Mouse (Mus musculus) CD4-positive, CD25-positive, alpha-beta regulatory T cell, adult 2 months (primary cell): ENCODE results near the gene Tspear.
A peak's percentile ranks its signal among the peaks of the same experiment; 100 is the strongest.

Experiments used
- DNase-seq: peaks from one replicate; pipeline ENCODE4 v3.0.0-alpha.2; 2012; ENCODE audit warnings: low read depth, low spot score

The Tspear gene

GRCm38 (mm10) chr10:77867546-77867945 lies 181.2 kb downstream of the Tspear start:
- DNase-seq: no peak

GRCm38 (mm10) chr10:77869651-77870050 lies 183.3 kb downstream of the Tspear start:
- DNase-seq: no peak

GRCm38 (mm10) chr10:77878985-77879384 lies 192.6 kb downstream of the Tspear start:
- DNase-seq: peak; percentile 24

DNA sequence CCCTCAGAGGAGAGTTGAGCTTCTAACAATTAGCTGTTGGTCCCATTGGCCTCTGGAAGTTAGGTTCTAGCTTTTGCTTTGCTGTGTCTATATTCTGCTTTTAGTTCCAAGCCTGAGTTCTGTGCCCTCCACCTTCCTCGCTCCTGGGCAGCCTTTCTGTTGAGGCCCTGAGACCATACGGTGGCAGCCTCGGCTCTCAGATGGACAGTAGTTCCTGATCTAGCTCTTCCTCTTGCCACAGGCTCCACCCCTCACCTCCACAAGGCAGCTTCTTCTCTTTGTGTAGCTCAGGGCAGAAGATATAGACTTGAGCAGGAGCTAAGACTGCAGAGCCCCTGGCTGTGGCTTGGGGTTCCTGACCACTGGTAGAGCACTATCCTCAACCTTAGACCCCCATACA lies 193.9 kb downstream of the Tspear start:
- no peak for DNase-seq

GRCm38 (mm10) chr10:77882553-77882952 lies 196.2 kb downstream of the Tspear start:
- DNase-seq: peak; percentile 12

GRCm38 (mm10) chr10:77886007-77886747 lies 199.8 kb downstream of the Tspear start:
- no peak for DNase-seq

DNA sequence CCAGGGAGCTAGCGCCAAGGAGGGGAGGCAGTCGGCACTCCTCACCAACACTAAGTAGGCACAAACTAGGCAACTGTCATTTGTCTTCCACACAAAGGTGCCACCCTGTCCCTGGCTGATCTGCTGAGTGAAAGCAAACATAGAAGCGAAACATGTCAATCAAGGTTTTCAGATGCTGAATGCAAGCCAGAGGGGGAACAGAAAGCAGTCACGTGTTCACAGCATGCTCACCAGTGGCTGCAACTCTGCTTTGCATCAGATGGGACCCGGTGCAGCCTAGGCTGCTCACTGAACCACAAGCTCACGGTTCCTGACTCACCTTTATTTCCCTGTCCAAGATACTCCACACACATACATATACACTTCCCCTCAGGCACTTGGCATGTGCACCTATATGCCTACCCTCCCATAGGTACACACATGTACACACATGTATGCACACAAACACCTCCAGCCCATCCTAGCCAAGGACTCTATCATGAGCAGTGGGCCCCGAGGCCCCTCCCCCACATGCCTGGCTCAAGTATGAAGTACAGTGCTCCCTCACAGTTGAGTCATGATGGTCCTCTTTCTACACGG lies 204.7 kb downstream of the Tspear start:
- DNase-seq: no peak

DNA sequence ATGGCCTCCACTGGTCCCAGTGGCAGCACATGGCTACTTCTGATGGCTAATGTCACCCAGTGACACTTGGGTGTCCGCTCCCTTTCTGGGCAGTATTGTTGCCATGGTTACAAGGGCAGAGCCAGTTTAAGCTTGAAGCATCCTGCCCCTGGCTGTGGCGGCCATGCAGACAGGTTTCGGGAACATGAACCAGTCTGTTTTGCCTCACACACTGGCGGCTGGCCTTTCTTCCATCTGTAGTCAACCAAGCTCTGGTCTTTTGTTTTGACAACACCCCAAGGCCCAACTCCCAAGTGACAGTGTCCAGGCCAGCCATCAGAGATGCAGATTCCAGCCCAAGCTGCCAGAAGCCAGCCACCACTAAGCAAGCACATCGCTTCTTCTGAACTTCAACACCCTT lies 209.2 kb downstream of the Tspear start:
- no peak for DNase-seq

- DNase-seq: no peak
These were observed 213.8 kb downstream of the Tspear start for GRCm38 (mm10) chr10:77900126-77900525.

DNA sequence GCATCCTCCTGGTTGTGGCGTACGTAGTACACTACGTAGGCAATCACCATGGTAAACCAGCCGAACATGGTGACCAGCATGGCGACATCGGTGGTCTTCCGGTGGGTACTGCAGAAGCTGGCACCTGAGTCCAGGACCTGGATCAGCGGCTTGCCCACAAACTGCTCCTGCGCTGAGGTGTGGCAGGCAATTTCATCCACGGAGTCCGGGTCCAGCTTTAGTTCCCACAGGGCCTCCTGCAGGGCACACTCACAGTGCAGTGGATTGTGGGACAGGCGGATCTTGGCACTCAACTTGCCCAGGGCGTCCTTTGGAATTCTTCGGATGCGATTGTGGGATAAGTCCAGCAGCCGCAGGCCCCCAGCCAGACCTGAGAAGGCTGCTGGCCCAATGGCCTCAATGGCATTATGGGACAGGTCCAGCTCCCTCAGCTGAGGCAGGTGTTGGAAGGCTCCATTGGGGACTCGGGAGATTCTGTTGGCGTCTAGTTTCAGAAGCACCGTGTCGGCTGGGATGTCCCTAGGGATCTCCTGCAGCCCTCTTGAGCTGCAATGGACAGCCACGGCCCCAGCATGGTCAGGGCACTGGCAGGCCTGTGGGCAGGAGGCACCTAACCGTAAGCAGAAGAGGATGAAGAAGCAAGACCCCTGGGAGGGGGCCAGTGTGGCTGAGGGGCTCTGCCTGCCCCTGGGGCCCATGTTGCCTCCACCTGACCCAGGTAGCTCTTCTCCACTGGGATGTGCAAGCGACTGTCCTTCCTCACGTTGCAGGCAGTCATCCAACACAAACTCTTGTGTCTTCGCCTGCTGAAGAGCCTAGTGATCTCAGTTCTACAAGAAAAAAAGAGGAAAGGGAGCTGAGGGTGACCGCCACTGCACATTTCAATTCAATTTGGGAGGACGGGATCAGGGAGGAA lies 214.8 kb downstream of the Tspear start:
- DNase-seq: no peak

GRCm38 (mm10) chr10:77901871-77902210 lies 215.5 kb downstream of the Tspear start:
- DNase-seq: no peak

DNA sequence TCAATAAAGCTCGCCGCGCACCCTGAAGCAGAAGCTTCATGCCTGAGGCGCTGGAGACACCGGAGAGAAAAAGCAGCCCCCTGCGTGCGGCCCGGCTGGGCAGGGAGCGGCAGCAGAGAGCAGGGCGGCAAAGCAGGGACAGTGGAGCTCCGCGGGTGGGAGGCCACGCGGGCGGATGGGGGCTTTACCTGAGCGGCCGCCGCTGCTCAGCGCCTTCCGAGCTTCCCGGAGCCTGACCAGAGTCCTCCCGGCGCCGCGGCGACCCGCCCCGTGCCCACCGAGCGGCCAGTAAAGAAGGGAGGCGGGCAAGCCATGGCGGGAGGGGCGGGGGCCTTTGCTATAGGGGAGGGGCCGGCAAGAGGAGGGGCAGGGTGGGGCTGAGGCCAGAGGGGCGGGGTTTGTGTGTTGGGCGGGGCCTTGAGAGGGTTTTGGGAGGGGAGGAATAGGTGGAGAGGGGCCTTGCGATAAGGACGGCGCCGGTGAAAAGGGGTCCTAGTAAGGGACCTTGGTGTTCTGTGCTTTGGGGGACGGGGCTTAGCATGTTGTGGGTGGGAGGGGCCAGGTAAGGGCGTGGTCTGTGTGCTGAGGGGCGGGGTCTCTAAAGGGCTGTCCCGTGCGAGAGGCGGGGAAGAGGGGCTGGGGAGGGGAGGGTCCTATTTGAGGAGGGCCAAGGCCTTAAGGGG lies 216.0 kb downstream of the Tspear start, which contains the start of gene Lrrc3:
Lrrc3 (minus strand) TSS at position 326 of the 683 bp plus-strand sequence.
- DNase-seq: peak; percentile 35

DNA sequence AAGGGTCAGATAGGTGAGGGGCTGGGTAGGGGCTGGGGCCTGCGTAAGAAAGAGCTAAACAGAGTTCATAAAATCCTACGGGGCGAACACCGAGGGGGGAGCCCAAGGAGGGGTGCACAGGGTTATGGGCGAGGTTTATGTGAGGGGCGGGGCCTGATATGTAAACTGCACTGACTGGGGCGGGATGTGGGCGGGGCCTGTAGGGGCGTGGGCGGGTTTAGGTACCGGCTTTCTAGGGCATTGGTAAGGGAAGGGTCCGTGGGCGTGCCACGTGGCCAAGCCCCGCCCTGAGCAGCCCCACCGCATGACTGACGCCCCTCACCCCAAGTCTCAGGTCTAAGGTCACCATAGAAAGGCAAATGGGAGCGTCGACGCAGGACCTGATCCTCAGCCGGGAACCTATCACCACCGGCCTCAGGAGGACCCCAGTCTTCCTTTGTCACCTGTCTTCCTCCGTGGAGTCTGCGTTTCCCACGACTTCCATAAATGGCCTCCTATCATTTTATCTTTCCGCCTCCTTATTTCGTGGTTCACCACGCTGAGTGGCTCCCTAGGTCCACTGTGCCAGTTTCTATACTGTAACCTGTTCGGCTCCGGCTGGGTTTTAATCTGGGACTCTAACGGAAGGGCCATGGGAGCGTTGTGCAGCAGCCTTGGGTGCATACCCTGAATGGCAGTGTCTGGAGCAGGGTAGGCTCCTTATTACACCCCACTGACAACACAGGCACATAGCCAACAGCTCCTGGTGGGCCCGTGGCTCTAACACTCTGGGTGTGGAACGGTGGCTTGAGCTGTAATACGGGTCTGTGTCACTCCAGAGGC lies 216.7 kb downstream of the Tspear start:
- DNase-seq: peak; percentile 55

DNA sequence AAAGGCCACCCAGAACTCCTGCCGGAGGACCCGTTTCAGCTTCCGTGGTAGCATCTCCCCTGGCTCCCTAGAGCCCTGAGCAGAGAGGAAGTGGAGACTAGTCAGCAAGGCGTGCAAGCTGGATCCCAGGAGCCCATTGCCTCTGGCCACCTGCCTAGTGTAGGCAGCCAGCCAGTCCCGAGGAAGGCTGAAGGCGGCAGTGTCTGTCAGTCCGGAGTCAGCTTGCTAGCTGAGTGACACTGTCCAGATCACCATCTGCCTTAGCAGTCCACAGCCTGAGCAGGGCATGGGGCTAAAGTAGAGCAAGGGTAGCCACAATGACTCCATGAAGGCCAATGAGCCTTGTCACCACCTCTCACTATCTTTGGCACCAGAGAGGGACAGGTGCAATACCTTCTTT lies 226.2 kb downstream of the Tspear start:
- DNase-seq: no peak

DNA sequence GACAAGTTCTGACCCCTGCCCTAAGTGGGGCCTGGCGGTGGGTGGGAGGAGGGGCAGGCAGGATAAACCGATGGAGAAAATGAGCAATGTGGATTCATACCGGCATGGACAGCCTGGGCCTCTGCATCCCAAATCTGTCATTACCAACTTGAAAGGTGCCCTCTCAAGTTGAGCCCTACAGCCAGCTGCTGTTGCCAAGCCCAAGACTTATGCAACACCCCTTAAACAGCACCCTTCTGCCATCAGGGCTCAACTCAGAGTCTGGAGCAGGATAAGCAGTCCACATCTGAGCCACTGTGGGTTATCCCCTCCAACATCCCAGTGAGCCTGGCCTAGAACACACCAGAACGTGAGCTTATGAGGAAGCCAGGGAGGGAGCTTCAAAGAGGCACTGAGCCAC lies 226.9 kb downstream of the Tspear start:
- DNase-seq: no peak

GRCm38 (mm10) chr10:77916636-77917335 lies 230.4 kb downstream of the Tspear start:
- DNase-seq: peak; percentile 67

DNA sequence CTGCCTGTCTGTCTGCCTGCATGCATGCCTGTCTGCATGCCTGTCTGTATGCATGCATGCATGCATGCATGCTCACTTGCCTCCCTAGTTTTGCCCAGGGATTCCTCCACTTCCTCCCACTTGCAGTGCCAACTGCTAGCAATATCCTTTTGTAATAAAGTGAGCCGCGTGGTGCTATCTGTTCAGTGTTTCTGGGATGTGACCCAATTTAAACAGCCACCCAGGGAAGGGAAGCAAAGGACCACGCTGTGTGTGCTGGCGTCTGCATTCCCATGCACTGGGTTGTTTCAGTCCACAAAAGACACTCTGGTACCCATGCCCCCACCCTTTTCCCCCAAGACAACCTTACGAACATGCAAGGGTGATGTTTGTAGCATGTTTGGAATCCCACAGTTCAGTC lies 234.6 kb downstream of the Tspear start:
- no peak for DNase-seq

GRCm38 (mm10) chr10:77922681-77923080 lies 236.3 kb downstream of the Tspear start:
- no peak for DNase-seq

- peak; percentile 64 for DNase-seq
These were observed 239.8 kb downstream of the Tspear start for GRCm38 (mm10) chr10:77926140-77926539.

GRCm38 (mm10) chr10:77927375-77927774 lies 241.0 kb downstream of the Tspear start:
- DNase-seq: no peak
